Mouse (Mus musculus) E14TG2a.4 (cell line): Measurements from ENCODE around the gene Rasal1.
A peak's percentile ranks its signal among the peaks of the same experiment; 100 is the strongest.

ENCODE experiments used
- H3K27me3 ChIP-seq: 2 replicates; pipeline ENCODE4 v1.6.1; 2014; ENCODE audit warnings: low read length, control low read depth; ENCODE audit not compliant: insufficient read depth
- H3K36me3 ChIP-seq: 2 replicates; pipeline ENCODE4 v1.6.1; 2014; ENCODE audit warnings: low read length, control low read depth; ENCODE audit not compliant: insufficient read depth
- H3K4me1 ChIP-seq: replicated peaks from 2 replicates; pipeline ENCODE4 v1.6.1; 2014; ENCODE audit warnings: low read depth, low read length, control low read depth
- H3K4me3 ChIP-seq: replicated peaks from 2 replicates; pipeline ENCODE4 v1.5.1; 2014; ENCODE audit warnings: mild to moderate bottlenecking, low read length
- H3K9me3 ChIP-seq: 2 replicates; pipeline ENCODE4 v1.6.1; 2014; ENCODE audit warnings: low read length, control low read depth
- CTCF ChIP-seq: conservative IDR thresholded peaks from 2 replicates; pipeline ENCODE4 v1.5.1; 2014; ENCODE audit warnings: low read length
- NANOG ChIP-seq: IDR thresholded peaks from 2 replicates; pipeline ENCODE4 v1.6.1; 2014; ENCODE audit warnings: borderline replicate concordance, low read length, mixed read lengths
- POU5F1 ChIP-seq: IDR thresholded peaks from 2 replicates; pipeline ENCODE4 v1.6.1; 2014; ENCODE audit warnings: low read length, borderline replicate concordance

Rasal1 gene

GRCm38 (mm10) chr5:120687484-120687851 lies 38.9 kb downstream of the Rasal1 start:
- H3K27me3 ChIP-seq = 0 out of 2 replicates have a peak, but pooled peaks cover 11% of the 10 kb centered on the region
- peaks cover 4% of the 10 kb centered on the region for H3K9me3 ChIP-seq
- peaks cover 4% of the 10 kb centered on the region; the same call in 1 of the 2 replicates for H3K36me3 ChIP-seq
- peaks cover 81% of the 10 kb centered on the region for H3K4me1 ChIP-seq
- TF ChIP-seq NANOG (no peak), CTCF (no peak), POU5F1 (no peak)
- 0 out of 2 replicates have a peak overlapping the region, but pooled peaks have one; percentile 23 for H3K4me3 ChIP-seq

- 0 out of 2 replicates have a peak overlapping the region, but pooled peaks have one; percentile 23 for H3K4me3 ChIP-seq
- H3K9me3 ChIP-seq = peaks cover 4% of the 10 kb centered on the region
- peaks cover 15% of the 10 kb centered on the region; the same call in 1 of the 2 replicates for H3K27me3 ChIP-seq
- H3K4me1 ChIP-seq = peaks cover 79% of the 10 kb centered on the region
- no peak for TF ChIP-seq POU5F1
- TF ChIP-seq CTCF = no peak
- no peak for TF ChIP-seq NANOG
- H3K36me3 ChIP-seq = peaks cover 4% of the 10 kb centered on the region; the same call in 1 of the 2 replicates
Observed at GRCm38 (mm10) chr5:120687897-120688296, 39.3 kb downstream of the Rasal1 start.

- TF ChIP-seq CTCF (no peak), NANOG (no peak), POU5F1 (no peak)
- Histone ChIP-seq H3K27me3 (peaks cover 20% of the 10 kb centered on the region), H3K36me3 (peaks cover 4% of the 10 kb centered on the region; the same call in 1 of the 2 replicates), H3K4me1 (peaks cover 82% of the 10 kb centered on the region), H3K4me3 (peak overlapping the region; percentile 63), H3K9me3 (peaks cover 4% of the 10 kb centered on the region)
Observed at GRCm38 (mm10) chr5:120688434-120688833, 39.8 kb downstream of the Rasal1 start.

- H3K4me1 ChIP-seq = peaks cover 87% of the 10 kb centered on the region
- H3K27me3 ChIP-seq = peaks cover 40% of the 10 kb centered on the region
- no peak overlapping the region for H3K4me3 ChIP-seq
- H3K9me3 ChIP-seq = no peaks in the 10 kb centered on the region
- peaks cover 4% of the 10 kb centered on the region; the same call in 1 of the 2 replicates for H3K36me3 ChIP-seq
- TF ChIP-seq POU5F1 = no peak
- no peak for TF ChIP-seq CTCF
- TF ChIP-seq NANOG = no peak
Observed at GRCm38 (mm10) chr5:120690417-120690816, 41.8 kb downstream of the Rasal1 start.

GRCm38 (mm10) chr5:120692034-120692433 lies 43.4 kb downstream of the Rasal1 start:
- H3K4me1 ChIP-seq = peaks cover 89% of the 10 kb centered on the region
- peaks cover 4% of the 10 kb centered on the region; the same call in 1 of the 2 replicates for H3K36me3 ChIP-seq
- H3K4me3 ChIP-seq = no peak overlapping the region; the same call in 1 of the 2 replicates
- peaks cover 42% of the 10 kb centered on the region for H3K27me3 ChIP-seq
- TF ChIP-seq NANOG (no peak), CTCF (no peak), POU5F1 (no peak)
- H3K9me3 ChIP-seq = no peaks in the 10 kb centered on the region

GRCm38 (mm10) chr5:120693931-120694694 lies 45.5 kb downstream of the Rasal1 start:
- Histone ChIP-seq H3K27me3 (peaks cover 42% of the 10 kb centered on the region), H3K4me1 (peaks cover 89% of the 10 kb centered on the region), H3K4me3 (peak overlapping the region; percentile 79), H3K36me3 (peaks cover 4% of the 10 kb centered on the region; the same call in 1 of the 2 replicates), H3K9me3 (no peaks in the 10 kb centered on the region)
- TF ChIP-seq NANOG = no peak
- TF ChIP-seq POU5F1 = no peak
- TF ChIP-seq CTCF = no peak

GRCm38 (mm10) chr5:120694695-120695074 lies 46.1 kb downstream of the Rasal1 start:
- Histone ChIP-seq H3K27me3 (peaks cover 43% of the 10 kb centered on the region), H3K4me3 (peak overlapping the region; percentile 79), H3K36me3 (peaks cover 4% of the 10 kb centered on the region; the same call in 1 of the 2 replicates), H3K9me3 (no peaks in the 10 kb centered on the region), H3K4me1 (peaks cover 89% of the 10 kb centered on the region)
- TF ChIP-seq NANOG (no peak), POU5F1 (no peak), CTCF (no peak)

GRCm38 (mm10) chr5:120696057-120696743 lies 47.6 kb downstream of the Rasal1 start:
- no peaks in the 10 kb centered on the region for H3K36me3 ChIP-seq
- peaks cover 38% of the 10 kb centered on the region for H3K27me3 ChIP-seq
- TF ChIP-seq POU5F1 (no peak), CTCF (no peak), NANOG (no peak)
- H3K4me3 ChIP-seq = peak overlapping the region; percentile 55
- H3K9me3 ChIP-seq = no peaks in the 10 kb centered on the region
- peaks cover 89% of the 10 kb centered on the region for H3K4me1 ChIP-seq
